Mouse (Mus musculus): ENCODE data around the gene Trmt10b. TPM values are rescaled to one million over a fixed set of nuclear protein-coding genes. Genes with fewer than 3 reads are reported as not detected.

The Trmt10b gene
- 12.1 and 13.4 TPM in 2 replicates for polyA plus RNA-seq (2012; ENCODE audit: insufficient read depth, insufficient read length, missing spikeins)

DNA sequence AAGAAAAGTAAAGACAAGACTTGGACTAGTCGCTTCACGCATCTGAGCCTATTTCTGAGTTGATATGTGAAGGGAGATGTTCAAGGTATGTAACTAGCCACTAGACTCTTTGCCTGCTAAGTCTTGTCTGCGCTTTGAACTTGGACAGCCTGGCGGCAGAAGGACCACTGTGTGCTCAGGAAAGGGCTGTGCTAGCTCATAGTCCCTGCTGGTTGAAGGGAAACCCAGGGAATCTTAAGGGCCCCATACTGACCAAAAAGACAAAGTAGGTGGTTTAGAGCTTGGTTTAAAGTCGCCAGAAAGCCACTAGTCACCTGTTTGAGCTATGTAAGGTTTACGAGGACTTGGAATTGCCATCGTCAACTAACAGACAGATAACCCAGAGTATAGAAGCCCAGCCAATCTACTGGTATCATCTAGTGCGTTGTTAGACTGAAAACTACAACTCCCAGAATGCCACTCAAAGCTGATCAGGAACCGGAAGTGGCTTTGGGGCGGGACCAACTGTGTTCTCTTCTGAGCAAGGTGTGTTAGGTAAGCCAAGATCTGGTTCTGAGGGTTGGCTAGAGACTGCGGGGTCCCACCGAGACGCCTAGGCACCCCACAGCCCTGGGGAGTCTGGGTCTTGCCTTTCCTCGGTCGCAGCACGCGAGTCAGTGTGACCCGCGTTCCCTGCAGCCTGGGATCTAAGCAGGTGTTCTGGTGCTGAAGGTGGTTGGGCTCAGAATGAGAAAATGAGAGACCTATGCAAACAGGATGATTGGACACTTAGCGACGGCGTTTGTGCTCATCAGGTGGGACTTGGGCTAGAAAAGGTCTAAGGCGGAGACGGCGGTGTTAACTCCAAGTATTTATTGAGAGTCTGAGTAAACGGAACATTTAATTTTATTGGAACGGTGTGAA, at the start of gene Trmt10b:
Trmt10b (plus strand) TSS at position 466 of the 903 bp plus-strand sequence.
- no peak for TF ChIP-seq CTCF (IDR thresholded peaks at IDR 0.05; ENCODE audit: low read depth, low read length)
- TF ChIP-seq POLR2A (IDR thresholded peaks at IDR 0.05; ENCODE audit: borderline replicate concordance, low read depth, low read length) = no peak
- peak within 1 kb of the TSS; percentile 94 for H3K4me3 ChIP-seq (ENCODE audit: insufficient read depth, low read length)
- no peak within 1 kb of the TSS for H3K27ac ChIP-seq (ENCODE audit: insufficient read depth, low read depth, low read length)
- H3K4me1 ChIP-seq (ENCODE audit: control insufficient read depth, insufficient read depth, low read length) = 0 out of 2 replicates have a peak, but pooled peaks cover 4% of the 10 kb centered on the region

DNA sequence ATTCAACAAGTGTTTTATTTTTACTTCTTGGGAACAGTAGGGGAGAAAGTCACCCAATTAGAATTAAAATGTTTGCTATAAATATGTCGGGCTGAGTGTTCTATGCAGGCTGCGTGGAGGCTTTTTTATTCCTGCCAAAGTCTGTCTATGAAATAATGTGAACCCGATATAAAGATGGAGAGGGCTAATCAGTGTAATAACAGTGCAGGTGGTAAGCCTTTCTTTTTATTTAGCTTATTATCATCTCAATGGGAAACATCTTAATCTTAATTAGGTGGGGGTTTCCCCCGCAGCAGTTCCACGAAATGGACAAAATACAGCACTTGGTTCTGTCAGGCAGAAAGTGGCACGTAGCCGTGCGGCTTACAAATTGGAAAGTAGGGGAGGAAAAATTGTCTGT, 45.7 kb upstream of the Trmt10b start:
- H3K4me3 ChIP-seq (ENCODE audit: insufficient read depth, low read length) = no peak overlapping the region
- no peaks in the 10 kb centered on the region for H3K4me1 ChIP-seq (ENCODE audit: control insufficient read depth, insufficient read depth, low read length)
- TF ChIP-seq CTCF (IDR thresholded peaks at IDR 0.05; ENCODE audit: low read depth, low read length) = no peak
- TF ChIP-seq POLR2A (IDR thresholded peaks at IDR 0.05; ENCODE audit: borderline replicate concordance, low read depth, low read length) = no peak
- H3K27ac ChIP-seq (ENCODE audit: insufficient read depth, low read depth, low read length) = no peak overlapping the region

DNA sequence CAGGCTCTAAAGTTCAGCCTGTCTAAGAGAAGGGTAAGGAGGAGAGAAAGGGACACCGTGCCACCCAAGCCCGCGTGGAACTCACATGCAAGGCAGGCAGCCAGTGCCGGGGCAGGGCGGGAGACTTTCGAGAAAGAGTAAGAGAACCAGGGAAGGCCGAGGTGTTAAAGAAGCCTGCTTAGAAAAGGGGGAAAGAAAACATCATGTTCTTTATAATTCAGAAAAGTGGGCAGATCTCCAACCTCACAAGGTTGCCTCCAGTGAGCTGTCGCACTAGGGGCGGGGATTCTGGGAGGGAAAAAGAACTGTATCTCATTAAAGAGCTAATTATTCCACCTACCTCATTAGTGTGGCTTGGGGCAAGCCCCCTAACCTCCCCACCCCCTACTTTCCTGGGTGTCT, 44.1 kb upstream of the Trmt10b start:
- H3K4me3 ChIP-seq (ENCODE audit: insufficient read depth, low read length) = no peak overlapping the region
- H3K4me1 ChIP-seq (ENCODE audit: control insufficient read depth, insufficient read depth, low read length) = no peaks in the 10 kb centered on the region
- no peak overlapping the region for H3K27ac ChIP-seq (ENCODE audit: insufficient read depth, low read depth, low read length)
- TF ChIP-seq CTCF (IDR thresholded peaks at IDR 0.05; ENCODE audit: low read depth, low read length) (no peak), POLR2A (IDR thresholded peaks at IDR 0.05; ENCODE audit: borderline replicate concordance, low read depth, low read length) (no peak)

DNA sequence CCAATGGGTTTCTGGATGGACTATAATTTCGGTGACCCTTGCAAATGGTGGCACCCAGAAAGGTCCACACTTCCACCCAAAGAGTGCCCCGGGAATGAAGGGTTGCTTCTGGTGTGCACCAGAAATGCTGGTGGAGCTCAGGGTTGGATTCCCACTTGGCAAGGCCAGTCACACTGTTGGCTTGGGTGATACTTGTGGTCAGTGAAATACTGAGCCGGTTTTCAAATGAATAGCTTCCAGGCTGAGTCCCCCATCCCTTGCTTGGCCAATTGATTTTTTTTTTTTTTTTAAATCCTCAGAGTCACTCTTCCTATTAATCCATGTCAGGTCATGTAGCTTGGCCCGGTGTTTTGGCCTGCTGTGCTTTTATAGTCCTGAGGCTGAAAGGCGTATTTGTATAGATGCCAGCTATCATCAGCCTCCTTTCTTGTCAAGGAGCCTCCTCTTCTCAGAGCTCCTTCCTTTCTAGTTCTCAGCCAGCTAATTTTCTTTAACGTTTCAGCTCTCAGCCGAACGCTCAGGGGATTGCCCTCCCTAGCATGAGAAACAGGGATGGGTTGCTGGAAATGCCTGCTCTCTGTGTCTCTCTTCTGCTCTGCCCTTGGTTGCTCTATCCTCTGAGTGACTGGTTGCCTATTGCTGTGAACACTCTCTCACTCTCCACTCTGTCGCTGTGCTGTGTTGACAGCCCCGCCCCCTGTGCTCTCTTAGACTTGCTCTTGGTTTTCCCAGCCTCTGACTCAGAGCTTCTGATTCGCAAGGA, 42.9 kb upstream of the Trmt10b start:
- H3K27ac ChIP-seq (ENCODE audit: insufficient read depth, low read depth, low read length) = no peak overlapping the region
- TF ChIP-seq POLR2A (IDR thresholded peaks at IDR 0.05; ENCODE audit: borderline replicate concordance, low read depth, low read length) (no peak), CTCF (IDR thresholded peaks at IDR 0.05; ENCODE audit: low read depth, low read length) (no peak)
- no peak overlapping the region for H3K4me3 ChIP-seq (ENCODE audit: insufficient read depth, low read length)
- H3K4me1 ChIP-seq (ENCODE audit: control insufficient read depth, insufficient read depth, low read length) = no peaks in the 10 kb centered on the region

DNA sequence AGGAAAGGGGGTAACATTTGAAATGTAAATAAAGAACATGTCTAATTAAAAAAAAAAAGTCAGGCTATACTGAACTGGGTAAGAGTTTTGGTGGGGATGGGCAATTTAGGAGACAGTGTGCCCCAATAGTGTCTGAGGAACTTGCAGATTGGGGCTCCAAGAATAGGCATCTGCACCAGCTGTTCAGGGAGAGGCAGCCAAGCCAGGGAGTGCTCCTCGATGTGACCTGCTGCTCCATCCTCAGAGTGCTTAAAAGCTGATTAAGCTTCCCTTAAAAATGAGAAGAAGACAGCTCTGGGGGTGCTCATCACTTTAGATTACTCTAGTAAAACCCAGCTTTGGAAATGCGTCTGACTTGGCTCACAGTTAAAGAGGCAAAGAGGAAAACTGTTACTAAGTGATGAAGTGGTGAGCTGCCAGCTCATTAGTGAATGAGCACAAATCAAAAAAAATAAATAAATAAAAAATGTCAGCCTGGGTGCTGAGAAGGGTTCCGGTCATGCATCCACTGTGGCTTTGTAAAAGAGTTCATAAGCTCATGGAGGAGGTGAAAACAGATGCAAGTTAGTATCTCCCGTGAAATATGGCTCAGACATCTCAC, 37.6 kb upstream of the Trmt10b start:
- no peak overlapping the region for H3K4me3 ChIP-seq (ENCODE audit: insufficient read depth, low read length)
- no peaks in the 10 kb centered on the region for H3K4me1 ChIP-seq (ENCODE audit: control insufficient read depth, insufficient read depth, low read length)
- TF ChIP-seq CTCF (IDR thresholded peaks at IDR 0.05; ENCODE audit: low read depth, low read length) (no peak), POLR2A (IDR thresholded peaks at IDR 0.05; ENCODE audit: borderline replicate concordance, low read depth, low read length) (no peak)
- H3K27ac ChIP-seq (ENCODE audit: insufficient read depth, low read depth, low read length) = no peak overlapping the region

DNA sequence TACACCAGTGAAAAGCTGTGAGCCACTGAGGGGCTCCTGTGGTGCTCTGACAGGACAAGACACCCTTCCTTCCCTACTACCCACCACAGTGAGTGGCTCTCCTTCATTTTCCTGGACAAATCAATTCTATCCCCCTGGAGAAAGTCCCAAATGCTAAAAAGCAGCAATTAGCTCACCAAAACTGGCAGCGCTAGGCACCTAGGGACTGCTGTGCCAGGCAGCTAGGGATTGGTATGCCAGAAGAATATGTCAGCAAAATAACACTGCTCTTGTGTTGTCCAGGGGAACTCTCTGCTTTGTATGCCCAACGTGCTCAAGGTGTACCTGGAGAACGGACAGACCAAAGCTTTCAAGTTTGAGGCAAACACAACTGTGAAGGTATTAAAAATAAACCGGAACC, 35.4 kb upstream of the Trmt10b start:
- Histone ChIP-seq H3K4me1 (ENCODE audit: control insufficient read depth, insufficient read depth, low read length) (no peaks in the 10 kb centered on the region), H3K27ac (ENCODE audit: insufficient read depth, low read depth, low read length) (no peak overlapping the region), H3K4me3 (ENCODE audit: insufficient read depth, low read length) (no peak overlapping the region)
- no peak for TF ChIP-seq CTCF (IDR thresholded peaks at IDR 0.05; ENCODE audit: low read depth, low read length)
- no peak for TF ChIP-seq POLR2A (IDR thresholded peaks at IDR 0.05; ENCODE audit: borderline replicate concordance, low read depth, low read length)

DNA sequence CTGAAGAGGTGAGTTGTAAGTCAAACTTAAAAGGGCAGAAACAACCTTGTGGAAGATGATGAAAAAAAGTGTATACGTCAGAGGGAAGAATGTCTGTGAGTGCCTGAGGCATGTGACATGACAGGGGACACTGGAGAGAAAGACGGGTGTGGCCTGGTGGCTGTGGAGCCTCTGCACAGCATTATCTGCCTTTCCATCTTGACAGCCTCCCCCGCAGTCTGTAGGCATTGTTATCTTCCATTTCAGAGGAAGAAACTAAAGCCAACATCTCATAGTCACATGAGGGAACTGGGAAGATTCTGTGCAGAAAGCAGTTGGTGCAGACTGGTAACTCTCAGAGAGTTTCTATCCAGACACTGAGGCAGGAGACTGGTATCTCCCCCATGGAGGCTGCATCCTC, 29.0 kb upstream of the Trmt10b start:
- Histone ChIP-seq H3K4me1 (ENCODE audit: control insufficient read depth, insufficient read depth, low read length) (no peaks in the 10 kb centered on the region), H3K27ac (ENCODE audit: insufficient read depth, low read depth, low read length) (no peak overlapping the region), H3K4me3 (ENCODE audit: insufficient read depth, low read length) (no peak overlapping the region)
- TF ChIP-seq CTCF (IDR thresholded peaks at IDR 0.05; ENCODE audit: low read depth, low read length) = no peak

DNA sequence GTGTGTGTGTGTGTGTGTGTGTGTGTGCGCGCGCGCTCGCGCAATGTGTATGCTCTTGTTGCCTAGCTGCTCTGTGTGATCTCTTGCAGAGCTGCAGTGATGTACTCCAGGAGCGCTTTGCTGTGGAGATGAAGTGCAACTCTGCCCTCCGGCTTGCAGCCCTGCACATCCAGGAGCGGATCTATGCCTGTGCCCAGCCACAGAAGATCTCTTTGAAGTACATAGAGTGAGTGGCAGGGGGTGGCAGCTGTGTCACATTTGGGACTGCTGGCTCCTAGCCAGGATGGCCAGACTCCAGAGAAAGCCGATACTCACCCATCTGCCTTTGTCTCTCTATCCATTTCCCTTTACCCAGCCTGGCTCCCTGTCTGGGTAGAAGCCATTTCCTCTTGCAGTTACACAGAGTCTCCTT, 25.9 kb upstream of the Trmt10b start:
- H3K4me3 ChIP-seq (ENCODE audit: insufficient read depth, low read length) = no peak overlapping the region
- H3K27ac ChIP-seq (ENCODE audit: insufficient read depth, low read depth, low read length) = no peak overlapping the region
- TF ChIP-seq POLR2A (IDR thresholded peaks at IDR 0.05; ENCODE audit: borderline replicate concordance, low read depth, low read length) (no peak), CTCF (IDR thresholded peaks at IDR 0.05; ENCODE audit: low read depth, low read length) (no peak)
- no peaks in the 10 kb centered on the region for H3K4me1 ChIP-seq (ENCODE audit: control insufficient read depth, insufficient read depth, low read length)

DNA sequence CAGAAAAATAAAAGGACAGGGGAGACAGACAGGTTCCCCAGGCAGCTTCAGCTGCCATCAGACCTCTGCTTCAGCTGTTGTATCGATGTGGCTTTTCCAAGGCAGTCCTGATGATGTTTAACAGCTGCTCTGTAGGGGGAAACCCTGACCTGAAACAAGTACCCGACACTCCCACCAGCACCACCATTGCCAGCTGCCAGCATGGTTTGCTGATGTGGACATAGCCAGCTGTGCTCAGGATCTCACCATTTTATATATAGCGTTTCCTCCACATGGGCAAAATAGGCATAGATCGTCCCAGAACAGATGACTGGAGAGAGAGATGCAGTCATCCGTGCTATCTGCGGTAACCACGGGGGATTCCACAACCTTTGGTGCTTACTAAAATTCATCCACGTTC, 21.2 kb upstream of the Trmt10b start:
- H3K4me1 ChIP-seq (ENCODE audit: control insufficient read depth, insufficient read depth, low read length) = no peaks in the 10 kb centered on the region
- no peak for TF ChIP-seq CTCF (IDR thresholded peaks at IDR 0.05; ENCODE audit: low read depth, low read length)
- no peak for TF ChIP-seq POLR2A (IDR thresholded peaks at IDR 0.05; ENCODE audit: borderline replicate concordance, low read depth, low read length)
- H3K4me3 ChIP-seq (ENCODE audit: insufficient read depth, low read length) = no peak overlapping the region
- H3K27ac ChIP-seq (ENCODE audit: insufficient read depth, low read depth, low read length) = no peak overlapping the region
